Mouse (Mus musculus): ENCODE results near the gene Dnm1. TPM values are rescaled to one million over a fixed set of nuclear protein-coding genes. Genes with fewer than 3 reads are reported as not detected.
A peak's percentile ranks its signal among the peaks of the same experiment; 100 is the strongest.

The Dnm1 gene
- polyA plus RNA-seq (2015; fragmentation: Nextera tagmentation; extraction: Ambion mirVana) = 7.0 and 7.6 TPM in 2 replicates

GRCm38 (mm10) chr2:32353007-32353542 is at the start of gene Dnm1:
Gene Dnm1 (minus strand): TSS chr2:32353338.
- H3K4me1 ChIP-seq = peaks cover 24% of the 10 kb centered on the region
- H3K4me2 ChIP-seq = peak within 1 kb of the TSS; percentile 99
- H3K27ac ChIP-seq = peak within 1 kb of the TSS; percentile 26; the same call in 1 of the 2 replicates
- WGBS = under 1% methylated on average over 63 of the region's 63 CpGs
- H3K9me3 ChIP-seq = no peaks in the 10 kb centered on the region
- H3K36me3 ChIP-seq = no peaks in the 10 kb centered on the region
- peak within 1 kb of the TSS; percentile 57 for H3K9ac ChIP-seq
- H3K4me3 ChIP-seq = peak within 1 kb of the TSS; percentile 65
- ATAC-seq (ENCODE audit: borderline replicate concordance, extremely low read depth, low FRiP score, low TSS enrichment) = peak; percentile 62; the same call in 1 of the 2 replicates
- peaks cover 8% of the 10 kb centered on the region; the same call in 1 of the 2 replicates for H3K27me3 ChIP-seq

DNA sequence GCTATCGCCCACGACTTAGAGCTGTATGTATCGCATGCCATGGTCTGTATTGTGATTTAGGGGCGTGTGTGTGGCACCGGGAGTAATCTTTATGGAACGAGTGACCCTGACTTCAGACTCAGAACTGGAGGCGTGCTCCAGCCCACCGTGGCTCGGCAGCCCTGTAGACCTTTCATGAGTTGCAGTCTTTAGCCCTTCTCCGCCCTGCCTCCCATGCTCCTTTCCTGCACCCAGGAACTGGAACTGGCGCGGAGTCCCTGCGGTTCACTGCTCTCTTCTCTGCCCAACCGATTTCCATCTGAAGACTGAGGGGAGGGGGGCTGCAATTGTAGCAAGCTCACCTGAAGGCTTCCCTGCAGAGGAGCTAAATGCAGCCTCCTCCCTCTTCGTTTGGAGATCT is 43.6 kb upstream of the Dnm1 start:
- H3K27ac ChIP-seq = no peak overlapping the region
- WGBS = under 1% methylated on average over 15 of the region's 15 CpGs
- H3K36me3 ChIP-seq = 0 out of 2 replicates have a peak, but pooled peaks cover 5% of the 10 kb centered on the region
- H3K4me3 ChIP-seq = peak overlapping the region; percentile 78
- peaks cover 15% of the 10 kb centered on the region for H3K4me1 ChIP-seq
- H3K9me3 ChIP-seq = no peaks in the 10 kb centered on the region
- no peaks in the 10 kb centered on the region for H3K27me3 ChIP-seq
- H3K9ac ChIP-seq = peak overlapping the region; percentile 72
- no peak for ATAC-seq (ENCODE audit: borderline replicate concordance, extremely low read depth, low FRiP score, low TSS enrichment)
- H3K4me2 ChIP-seq = peak overlapping the region; percentile 88

DNA sequence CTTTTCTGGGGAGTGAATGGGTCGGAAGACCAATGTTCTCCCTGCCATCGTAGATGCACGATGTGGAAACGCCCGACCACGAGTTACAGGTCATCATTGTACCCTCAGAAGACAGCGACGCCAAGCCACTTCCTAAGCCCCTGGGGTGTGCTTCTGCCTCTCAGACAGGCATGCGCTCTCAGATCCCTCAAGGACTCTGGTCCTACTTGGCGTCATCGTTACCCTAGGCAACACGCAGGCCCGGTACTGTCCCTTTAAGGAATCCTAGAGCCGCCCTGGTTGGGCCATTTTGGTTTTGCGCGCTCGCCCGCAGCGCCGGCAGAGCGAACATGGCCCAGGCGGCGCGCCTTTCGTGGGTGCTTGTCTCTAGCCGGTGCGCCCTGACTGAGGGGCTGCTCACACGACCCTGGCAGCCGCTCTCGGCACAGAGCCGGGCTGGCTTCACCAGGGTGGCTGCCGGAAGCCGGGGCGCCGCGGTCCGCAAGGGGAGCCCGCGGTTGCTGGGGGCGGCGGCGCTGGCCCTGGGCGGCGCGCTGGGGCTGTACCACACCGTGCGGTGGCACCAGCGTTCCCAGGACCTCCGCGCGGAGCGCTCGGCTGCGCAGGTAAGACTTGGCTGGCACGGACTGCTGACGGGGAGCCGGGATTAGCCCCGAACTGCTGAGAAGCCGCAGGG is 42.9 kb upstream of the Dnm1 start:
- H3K9ac ChIP-seq = peak overlapping the region; percentile 72
- 0 out of 2 replicates have a peak, but pooled peaks cover 3% of the 10 kb centered on the region for H3K36me3 ChIP-seq
- no peaks in the 10 kb centered on the region for H3K9me3 ChIP-seq
- no peaks in the 10 kb centered on the region for H3K27me3 ChIP-seq
- H3K4me3 ChIP-seq = peak overlapping the region; percentile 78
- H3K4me1 ChIP-seq = peaks cover 15% of the 10 kb centered on the region
- WGBS = under 1% methylated on average over 59 of the region's 59 CpGs
- ATAC-seq (ENCODE audit: borderline replicate concordance, extremely low read depth, low FRiP score, low TSS enrichment) = peak; percentile 95
- H3K27ac ChIP-seq = peak overlapping the region; percentile 96
- peak overlapping the region; percentile 88 for H3K4me2 ChIP-seq

- Histone ChIP-seq H3K27me3 (no peaks in the 10 kb centered on the region), H3K4me1 (peaks cover 15% of the 10 kb centered on the region), H3K36me3 (no peaks in the 10 kb centered on the region), H3K9me3 (no peaks in the 10 kb centered on the region), H3K27ac (peak within 1 kb of the TSS; percentile 96), H3K4me3 (peak within 1 kb of the TSS; percentile 78), H3K9ac (peak within 1 kb of the TSS; percentile 72), H3K4me2 (peak within 1 kb of the TSS; percentile 88)
- under 1% methylated on average over 31 of the region's 31 CpGs for WGBS
- peak; percentile 92 for ATAC-seq (ENCODE audit: borderline replicate concordance, extremely low read depth, low FRiP score, low TSS enrichment)
Measured at GRCm38 (mm10) chr2:32395484-32395945, 42.4 kb upstream of the Dnm1 start, which contains the start of gene Ptges2. Gene Ptges2 (plus strand): TSS chr2:32395896.

- H3K9me3 ChIP-seq = no peaks in the 10 kb centered on the region
- H3K4me3 ChIP-seq = peak overlapping the region; percentile 78
- H3K27ac ChIP-seq = peak overlapping the region; percentile 96
- H3K4me1 ChIP-seq = peaks cover 15% of the 10 kb centered on the region
- no peaks in the 10 kb centered on the region for H3K27me3 ChIP-seq
- peak overlapping the region; percentile 72 for H3K9ac ChIP-seq
- WGBS = 2% methylated on average over 8 of the region's 8 CpGs
- peak overlapping the region; percentile 88 for H3K4me2 ChIP-seq
- no peaks in the 10 kb centered on the region for H3K36me3 ChIP-seq
- no peak for ATAC-seq (ENCODE audit: borderline replicate concordance, extremely low read depth, low FRiP score, low TSS enrichment)
Measured at GRCm38 (mm10) chr2:32394973-32395372, 41.8 kb upstream of the Dnm1 start.

DNA sequence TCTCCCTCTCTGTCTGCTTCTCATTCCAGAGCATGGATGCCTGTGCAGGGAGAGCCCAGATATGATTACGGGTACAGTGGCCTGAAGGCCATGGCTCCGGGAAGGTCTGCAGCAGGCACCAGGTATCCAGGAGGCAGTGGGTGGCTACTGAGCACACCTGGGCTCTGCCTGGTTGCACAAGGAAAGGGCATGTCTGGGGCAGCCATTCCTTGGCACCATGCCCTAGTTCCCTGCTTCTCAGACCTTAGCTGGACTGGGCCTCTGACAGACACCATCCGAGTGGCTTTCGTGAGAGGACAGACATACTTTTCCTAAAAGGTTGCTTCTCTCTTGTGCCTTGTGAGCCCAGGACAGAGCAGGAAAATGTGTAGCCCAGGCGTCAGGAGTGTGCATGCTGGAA is 38.9 kb upstream of the Dnm1 start:
- Histone ChIP-seq H3K27ac (no peak overlapping the region), H3K4me2 (no peak overlapping the region)
- 75% methylated on average over 5 of the region's 5 CpGs for WGBS

DNA sequence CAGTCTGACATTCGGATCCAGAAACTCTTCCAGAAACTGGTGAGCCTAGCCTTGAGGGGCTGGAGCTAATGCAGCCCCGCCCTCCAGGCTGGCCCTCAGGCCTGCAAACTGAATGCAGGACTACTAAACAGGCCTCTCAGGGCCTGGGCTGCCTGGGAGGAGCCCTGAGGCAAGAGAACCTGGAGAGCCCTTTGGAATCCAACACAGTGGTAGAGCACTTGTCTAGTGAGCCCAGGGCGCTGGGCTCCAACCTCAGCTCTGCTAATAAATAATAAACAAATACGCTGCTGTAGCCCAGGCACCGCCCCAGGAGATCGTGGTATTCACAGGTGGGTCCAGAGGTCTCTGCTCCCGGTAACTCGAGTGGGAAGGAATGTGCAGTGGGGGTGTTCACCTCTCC is 37.7 kb upstream of the Dnm1 start:
- no peak overlapping the region for H3K4me3 ChIP-seq
- H3K27me3 ChIP-seq = no peaks in the 10 kb centered on the region
- H3K4me2 ChIP-seq = no peak overlapping the region
- H3K9me3 ChIP-seq = no peaks in the 10 kb centered on the region
- no peaks in the 10 kb centered on the region for H3K36me3 ChIP-seq
- H3K4me1 ChIP-seq = peaks cover 4% of the 10 kb centered on the region; the same call in 1 of the 2 replicates
- WGBS = 53% methylated on average over 8 of the region's 8 CpGs
- no peak overlapping the region for H3K27ac ChIP-seq
- H3K9ac ChIP-seq = no peak overlapping the region
- ATAC-seq (ENCODE audit: borderline replicate concordance, extremely low read depth, low FRiP score, low TSS enrichment) = no peak

More for the DNA sequence above, 38.9 kb upstream of the Dnm1 start:
- Histone ChIP-seq H3K9me3 (no peaks in the 10 kb centered on the region), H3K9ac (no peak overlapping the region), H3K4me3 (no peak overlapping the region), H3K27me3 (no peaks in the 10 kb centered on the region), H3K4me1 (peaks cover 7% of the 10 kb centered on the region), H3K36me3 (no peaks in the 10 kb centered on the region)
- no peak for ATAC-seq (ENCODE audit: borderline replicate concordance, extremely low read depth, low FRiP score, low TSS enrichment)

DNA sequence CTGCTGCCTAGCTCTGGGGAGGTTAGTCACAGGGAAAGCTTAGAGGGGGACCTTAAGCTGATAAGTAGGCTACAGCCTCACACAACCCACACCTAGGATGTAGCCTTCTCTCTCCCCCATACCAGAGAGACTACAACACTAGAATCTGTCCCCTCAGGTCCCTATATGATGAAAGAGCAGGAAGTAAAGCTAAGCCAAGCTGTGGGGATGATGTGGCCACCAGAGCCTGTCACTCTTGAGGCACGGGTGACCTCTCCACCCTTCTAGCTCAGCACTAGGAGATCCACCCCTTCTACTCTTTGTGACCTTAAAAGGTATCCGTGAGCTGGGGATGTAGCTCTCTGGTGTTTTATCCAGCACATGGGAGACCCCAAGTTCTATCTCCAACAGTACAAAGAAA is 36.0 kb upstream of the Dnm1 start:
- WGBS = 63% methylated on average over 2 of the region's 2 CpGs

GRCm38 (mm10) chr2:32387706-32388490 is 34.8 kb upstream of the Dnm1 start, which contains the start of gene Lcn2:
Gene Lcn2 (minus strand): TSS chr2:32388252.
- no peak within 1 kb of the TSS for H3K9ac ChIP-seq
- WGBS = 46% methylated on average over 5 of the region's 5 CpGs
- no peak within 1 kb of the TSS for H3K4me3 ChIP-seq
- 0 out of 2 replicates have a peak, but pooled peaks have one; percentile 6 for ATAC-seq (ENCODE audit: borderline replicate concordance, extremely low read depth, low FRiP score, low TSS enrichment)
- peaks cover 4% of the 10 kb centered on the region; the same call in 1 of the 2 replicates for H3K27me3 ChIP-seq
- no peaks in the 10 kb centered on the region for H3K36me3 ChIP-seq
- no peaks in the 10 kb centered on the region for H3K9me3 ChIP-seq
- no peak within 1 kb of the TSS for H3K27ac ChIP-seq
- no peak within 1 kb of the TSS for H3K4me2 ChIP-seq
- H3K4me1 ChIP-seq = no peaks in the 10 kb centered on the region

More for the DNA sequence above, 36.0 kb upstream of the Dnm1 start:
- Histone ChIP-seq H3K9ac (no peak overlapping the region), H3K9me3 (no peaks in the 10 kb centered on the region), H3K27ac (no peak overlapping the region), H3K36me3 (no peaks in the 10 kb centered on the region), H3K27me3 (no peaks in the 10 kb centered on the region), H3K4me2 (no peak overlapping the region), H3K4me3 (no peak overlapping the region), H3K4me1 (no peaks in the 10 kb centered on the region)
- no peak for ATAC-seq (ENCODE audit: borderline replicate concordance, extremely low read depth, low FRiP score, low TSS enrichment)

DNA sequence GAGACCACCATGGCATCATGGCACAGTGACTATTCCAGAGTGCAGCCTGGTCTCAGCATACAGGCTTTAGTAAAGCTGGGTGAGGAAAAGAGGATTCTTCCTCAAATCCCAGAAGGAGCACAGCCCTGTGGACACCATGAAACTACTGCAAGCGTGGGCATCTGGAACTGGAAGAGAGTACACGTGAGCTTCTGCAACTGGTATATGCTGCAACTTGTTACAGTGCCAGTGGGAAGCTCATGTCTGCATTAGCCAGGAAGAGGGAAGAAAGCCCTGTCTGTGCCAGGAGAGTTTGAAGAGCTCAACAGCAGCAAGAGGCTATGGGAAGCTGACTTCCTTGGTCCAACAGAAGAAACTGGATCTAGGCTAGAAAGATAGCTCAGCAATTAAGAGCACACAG is 29.6 kb upstream of the Dnm1 start:
- Histone ChIP-seq H3K4me3 (no peak overlapping the region), H3K9ac (no peak overlapping the region), H3K36me3 (peaks cover 17% of the 10 kb centered on the region), H3K4me1 (peaks cover 10% of the 10 kb centered on the region), H3K27me3 (peaks cover 16% of the 10 kb centered on the region; the same call in 1 of the 2 replicates), H3K4me2 (peak overlapping the region; percentile 96; the same call in 1 of the 2 replicates), H3K9me3 (no peaks in the 10 kb centered on the region), H3K27ac (no peak overlapping the region)
- 89% methylated on average over 2 of the region's 2 CpGs for WGBS
- no peak for ATAC-seq (ENCODE audit: borderline replicate concordance, extremely low read depth, low FRiP score, low TSS enrichment)

GRCm38 (mm10) chr2:32381775-32382223 is 28.7 kb upstream of the Dnm1 start, which contains the start of gene 1110008P14Rik:
Gene 1110008P14Rik (minus strand): TSS chr2:32381938.
- Histone ChIP-seq H3K9me3 (no peaks in the 10 kb centered on the region), H3K36me3 (peaks cover 26% of the 10 kb centered on the region), H3K27me3 (peaks cover 16% of the 10 kb centered on the region; the same call in 1 of the 2 replicates), H3K9ac (peak within 1 kb of the TSS; percentile 53), H3K4me1 (peaks cover 10% of the 10 kb centered on the region), H3K4me3 (peak within 1 kb of the TSS; percentile 68), H3K4me2 (peak within 1 kb of the TSS; percentile 96), H3K27ac (no peak within 1 kb of the TSS)
- 0% methylated on average over 46 of the region's 47 CpGs for WGBS
- ATAC-seq (ENCODE audit: borderline replicate concordance, extremely low read depth, low FRiP score, low TSS enrichment) = peak; percentile 93

All from lung, embryonic 15.5 days (tissue).